ENCODE assay signal across 9 mouse cellular contexts in the genomic region with DNA sequence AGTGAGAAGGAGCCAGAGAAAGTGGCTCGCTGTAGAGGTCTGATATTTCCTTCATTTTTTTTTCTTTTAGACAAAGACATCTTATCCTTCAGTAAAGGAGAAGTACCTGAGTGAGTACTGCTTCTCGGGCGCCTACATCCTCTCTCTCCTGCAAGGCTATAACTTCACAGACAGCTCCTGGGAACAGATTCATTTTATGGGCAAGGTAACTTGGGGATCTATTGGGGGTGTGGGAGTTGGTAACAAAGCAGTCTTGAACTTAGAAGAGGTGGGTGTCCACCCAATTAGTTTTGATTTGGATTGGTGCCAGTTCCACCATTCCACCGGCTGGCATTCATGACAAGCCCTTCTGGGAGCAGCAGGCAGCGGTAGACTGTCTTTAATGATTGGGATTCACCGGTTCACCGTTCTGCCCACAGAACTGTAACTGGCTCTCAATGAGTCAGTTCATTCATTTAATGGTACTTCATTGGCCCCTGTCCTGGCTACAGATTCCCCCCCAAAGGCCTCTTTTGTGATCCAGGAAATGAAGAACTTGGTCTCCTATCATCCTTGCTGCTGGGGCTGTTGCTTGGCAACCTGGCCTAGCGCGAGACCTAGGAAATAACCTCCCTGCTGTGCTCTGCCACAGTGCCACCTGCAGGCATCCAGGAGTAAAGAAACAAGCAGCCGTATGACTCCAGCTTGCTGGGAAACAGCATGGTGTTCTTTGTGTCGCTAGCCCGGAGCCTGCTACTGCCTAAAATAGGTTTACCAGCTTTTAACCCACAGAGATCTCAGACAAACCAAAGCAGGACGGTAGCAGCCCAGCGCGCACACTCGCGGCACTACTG. TPM values are rescaled to one million over a fixed set of nuclear protein-coding genes. Genes with fewer than 3 reads are reported as not detected.
A peak's percentile ranks its signal among the peaks of the same experiment; 100 is the strongest.
DNase-seq lines count a peak whose midpoint lies in the region; ATAC-seq and TF ChIP-seq lines count a peak whose summit lies in the region.
"Had no signal": no experiment of that assay in that cellular context is flagged by ENCODE, and none has a peak within 500 bp of the region (broad histone marks: within the 10 kb centered on the region; RNA-seq: fewer than 3 reads in every experiment).

No protein-coding gene starts in this region.

- H3K27me3 ChIP-seq in CH12.LX (replicated peaks), result no peaks in the 10 kb centered on the region
- H3K27me3 ChIP-seq in forebrain, embryonic 10.5 days (ENCODE audit: poor library complexity, severe bottlenecking), result no peaks in the 10 kb centered on the region
- no peaks in the 10 kb centered on the region for H3K27me3 ChIP-seq in heart, embryonic 14.5 days (ENCODE audit: control insufficient read depth, insufficient read depth, low read length)
- H3K27me3 ChIP-seq in kidney, postnatal 0 days (ENCODE audit: insufficient read depth, low read length), result no peaks in the 10 kb centered on the region
- H3K27me3 ChIP-seq in liver, embryonic 11.5 days (replicated peaks; ENCODE audit: control insufficient read depth, insufficient read depth, low read length), result no peaks in the 10 kb centered on the region

- peaks cover 0 to 6% of the 10 kb centered on the region in 2 experiments; a peak in 2 of 4 replicates for H3K4me1 ChIP-seq in CH12.LX (ENCODE audit: control insufficient read depth in 1 of 2, insufficient read depth in 2 of 2)
- H3K4me1 ChIP-seq in forebrain, embryonic 10.5 days, result peaks cover 16% of the 10 kb centered on the region
- H3K4me1 ChIP-seq in heart, embryonic 14.5 days (ENCODE audit: control insufficient read depth in 2 of 2, insufficient read depth in 2 of 2, low read length in 2 of 2), result no peaks in the 10 kb centered on the region
- H3K4me1 ChIP-seq in kidney, postnatal 0 days (replicated peaks; ENCODE audit: insufficient read depth, low read length), result no peaks in the 10 kb centered on the region
- no peaks in the 10 kb centered on the region for H3K4me1 ChIP-seq in liver, embryonic 11.5 days (replicated peaks; ENCODE audit: control insufficient read depth, insufficient read depth, low read length)

- dilution Hi-C loops in CH12.LX (cut with MboI; ENCODE audit: extremely low pct_ligation_motif_present, extremely low pct_unique_long_range_greater_than_20kb, low sequenced_read_pairs), result no loop called here

- in situ Hi-C loops in CH12.LX (cut with MboI; ENCODE audit: low pct_ligation_motif_present, low pct_unique_long_range_greater_than_20kb, low sequenced_read_pairs), result no loop called here

- peak; percentile 66; the same call in 1 of the 2 replicates for ATAC-seq in heart, embryonic 14.5 days (ENCODE audit: insufficient number of reproducible peaks, insufficient read depth, low FRiP score, low read depth)
- peak; percentile 74 for ATAC-seq in kidney, postnatal 0 days (replicated peaks; ENCODE audit: low FRiP score, low read depth)
- ATAC-seq in liver, embryonic 11.5 days (replicated peaks; ENCODE audit: low FRiP score), result peak; percentile 49

- no peak overlapping the region for H3K9ac ChIP-seq in CH12.LX (ENCODE audit: insufficient read depth, low read depth)
- peak overlapping the region; percentile 22; the same call in 1 of the 2 replicates for H3K9ac ChIP-seq in heart, embryonic 14.5 days (ENCODE audit: low read length)
- no peak overlapping the region for H3K9ac ChIP-seq in kidney, postnatal 0 days (ENCODE audit: low read depth, low read length)
- no peak overlapping the region for H3K9ac ChIP-seq in liver, embryonic 11.5 days (ENCODE audit: low read depth, low read length)

- DNase-seq in CH12.LX (ENCODE audit: extremely low read depth), result peak; percentile 75
- peak; percentile 55 for DNase-seq in c-Kit-positive CD71-negative TER-119-negative erythroid progenitor cells, embryonic 14.5 days (ENCODE audit: low read depth)
- peak; percentile 85 for DNase-seq in forebrain, embryonic 10.5 days (ENCODE audit: extremely low spot score, low spot score)
- peak; percentile 91 for DNase-seq in kidney, postnatal 0 days (ENCODE audit: low spot score)
- DNase-seq in liver, embryonic 11.5 days (ENCODE audit: low spot score), result peak; percentile 60
- peak; percentile 83 for DNase-seq in neural tube, embryonic 10.5 days (ENCODE audit: extremely low spot score, low spot score)
- DNase-seq in telencephalon, adult 2 months (ENCODE audit: low read depth, low spot score), result peak; percentile 83

- TF ChIP-seq RAD21 in CH12.LX (IDR thresholded peaks at IDR 0.05; ENCODE audit: low read depth, low read length), result peak; percentile 63

- 27% methylated on average over 17 of the region's 17 CpGs for WGBS in forebrain, embryonic 10.5 days
- 24% methylated on average over 17 of the region's 17 CpGs for WGBS in heart, embryonic 14.5 days
- 34% methylated on average over 17 of the region's 17 CpGs for WGBS in kidney, postnatal 0 days
- WGBS in liver, embryonic 11.5 days, result 31% methylated on average over 17 of the region's 17 CpGs

- no peak overlapping the region for H3K27ac ChIP-seq in CH12.LX (ENCODE audit: insufficient read depth, low read depth)
- peak overlapping the region; percentile 86 for H3K27ac ChIP-seq in forebrain, embryonic 10.5 days
- H3K27ac ChIP-seq in heart, embryonic 14.5 days (replicated peaks in 1 of 2; ENCODE audit: control insufficient read depth in 1 of 2, insufficient read depth in 1 of 2, low read depth in 2 of 2, low read length in 2 of 2), result no peak overlapping the region
- no peak overlapping the region for H3K27ac ChIP-seq in kidney, postnatal 0 days
- no peak overlapping the region for H3K27ac ChIP-seq in liver, embryonic 11.5 days (ENCODE audit: low read depth, low read length)

- H3K4me2 ChIP-seq in CH12.LX (ENCODE audit: insufficient read depth, low read depth, poor library complexity, severe bottlenecking), result no peak overlapping the region
- H3K4me2 ChIP-seq in heart, embryonic 14.5 days (ENCODE audit: low read length), result peak overlapping the region; percentile 49
- H3K4me2 ChIP-seq in kidney, postnatal 0 days (ENCODE audit: low read length), result peak overlapping the region; percentile 25
- H3K4me2 ChIP-seq in liver, embryonic 11.5 days, result peak overlapping the region; percentile 40

- no peaks in the 10 kb centered on the region for H3K79me2 ChIP-seq in CH12.LX (replicated peaks; ENCODE audit: control insufficient read depth, extremely low read depth, insufficient read depth, poor library complexity, severe bottlenecking)

- peaks cover 28 to 58% of the 10 kb centered on the region in 2 experiments for H3K36me3 ChIP-seq in CH12.LX (replicated peaks in 1 of 2; ENCODE audit: control insufficient read depth in 1 of 2, insufficient read depth in 1 of 2, low read length in 1 of 2)
- no peaks in the 10 kb centered on the region for H3K36me3 ChIP-seq in forebrain, embryonic 10.5 days (replicated peaks)
- H3K36me3 ChIP-seq in heart, embryonic 14.5 days (ENCODE audit: control insufficient read depth, insufficient read depth, low read length), result no peaks in the 10 kb centered on the region
- no peaks in the 10 kb centered on the region for H3K36me3 ChIP-seq in kidney, postnatal 0 days (ENCODE audit: insufficient read depth, low read length)
- no peaks in the 10 kb centered on the region for H3K36me3 ChIP-seq in liver, embryonic 11.5 days (ENCODE audit: control insufficient read depth, insufficient read depth, low read length)

- no peaks in the 10 kb centered on the region for H3K9me3 ChIP-seq in CH12.LX (replicated peaks; ENCODE audit: low read length)
- no peaks in the 10 kb centered on the region for H3K9me3 ChIP-seq in forebrain, embryonic 10.5 days
- no peaks in the 10 kb centered on the region for H3K9me3 ChIP-seq in heart, embryonic 14.5 days (ENCODE audit: control insufficient read depth, low read length)
- no peaks in the 10 kb centered on the region for H3K9me3 ChIP-seq in kidney, postnatal 0 days (replicated peaks; ENCODE audit: low read length)
- no peaks in the 10 kb centered on the region for H3K9me3 ChIP-seq in liver, embryonic 11.5 days (ENCODE audit: control insufficient read depth, low read length)

- TF ChIP-seq EP300 in CH12.LX (IDR thresholded peaks at IDR 0.05; ENCODE audit: low read length), result no peak

- TF ChIP-seq CTCF in CH12.LX (conservative IDR thresholded peaks at IDR 0.05 in 1 of 2, IDR thresholded peaks at IDR 0.05 in 1 of 2; ENCODE audit: low read depth in 2 of 2, low read length in 2 of 2), result peak; percentile 16 to 70; a peak in 3 of 4 replicates
- TF ChIP-seq CTCF in kidney, postnatal 0 days (IDR thresholded peaks at IDR 0.05; ENCODE audit: low read depth), result peak; percentile 86

- TF ChIP-seq POLR2A in CH12.LX (IDR thresholded peaks at IDR 0.05; ENCODE audit: low read depth, low read length), result no peak

- no peak overlapping the region for H3K4me3 ChIP-seq in CH12.LX (replicated peaks in 1 of 3; ENCODE audit: low read depth in 2 of 3, low read length in 2 of 3, poor library complexity in 1 of 3)
- peak overlapping the region; percentile 39 for H3K4me3 ChIP-seq in forebrain, embryonic 10.5 days
- no peak overlapping the region for H3K4me3 ChIP-seq in heart, embryonic 14.5 days (ENCODE audit: control insufficient read depth in 1 of 2, insufficient read depth in 1 of 2, low read depth in 1 of 2, low read length in 2 of 2)
- no peak overlapping the region for H3K4me3 ChIP-seq in kidney, postnatal 0 days (replicated peaks; ENCODE audit: low read depth, low read length)
- H3K4me3 ChIP-seq in liver, embryonic 11.5 days (ENCODE audit: low read depth, low read length), result no peak overlapping the region
- H3K4me3 ChIP-seq: erythroblast, embryonic 14.5 days had no signal

TF ChIP-seq in CH12.LX, 34 proteins besides CTCF, POLR2A, EP300 and RAD21:
- TF ChIP-seq ZC3H11A (IDR thresholded peaks at IDR 0.05; ENCODE audit: low read depth, low read length) (no peak), TBP (conservative IDR thresholded peaks at IDR 0.05; ENCODE audit: low read depth, low read length) (no peak), E2F4 (IDR thresholded peaks at IDR 0.05; ENCODE audit: insufficient replicate concordance, low read depth, low read length) (no peak), ELF1 (IDR thresholded peaks at IDR 0.05; ENCODE audit: low read depth, low read length) (no peak), SMC3 (IDR thresholded peaks at IDR 0.05; ENCODE audit: low read depth, low read length) (peak; percentile 58), NELFE (IDR thresholded peaks at IDR 0.05; ENCODE audit: low read depth, low read length) (no peak)
TF ChIP-seq in CH12.LX: peak in this region for 1.

RNA-seq across cellular contexts. Expression of gene Cc2d2b, which starts 11.7 kb away (rescaled TPM):
- not detected in 2 replicates for total RNA-seq in CH12.LX (2012; rRNA removed)
- total RNA-seq in CH12.LX (2014; rRNA removed), result not detected in 2 replicates
- not detected in 2 replicates for polyA plus RNA-seq in CH12.LX (2012; ENCODE audit: insufficient read length, low read depth)
- polyA plus RNA-seq in forebrain, embryonic 10.5 days (2016; fragmentation: Nextera tagmentation; extraction: Ambion mirVana), result 0.05 and 0.06 TPM in 2 replicates
- 0.30 TPM in 1 of 2 replicates, not detected in the other for polyA plus RNA-seq in heart, embryonic 14.5 days (2014; fragmentation: Nextera tagmentation; extraction: Ambion mirVana)
- 0.11 TPM in 1 of 2 replicates, not detected in the other for polyA plus RNA-seq in kidney, postnatal 0 days (2015; fragmentation: Nextera tagmentation; extraction: Ambion mirVana)
- polyA plus RNA-seq in liver, embryonic 11.5 days (2014; fragmentation: Nextera tagmentation; extraction: Ambion mirVana), result 3.6 and 5.3 TPM in 2 replicates
- polyA plus RNA-seq: erythroblast, embryonic 14.5 days had no signal
